Mouse (Mus musculus) erythroblast, embryonic 14.5 days (primary cell): ENCODE results near the gene Cenpo.

Experiments
- GATA1 ChIP-seq: IDR thresholded peaks from 2 replicates; pipeline ENCODE4 v1.6.1; 2012; ENCODE audit warnings: low read length, inconsistent platforms, mixed read lengths
- TAL1 ChIP-seq: IDR thresholded peaks from 3 replicates; pipeline ENCODE4 v1.6.1; 2012; ENCODE audit warnings: low read length, inconsistent platforms, mixed read lengths

- no peak for TF ChIP-seq TAL1
- TF ChIP-seq GATA1 = no peak
These were observed 45.0 kb downstream of the Cenpo start for GRCm38 (mm10) chr12:4189060-4189447.
